Mouse (Mus musculus): Measurements from ENCODE around the gene Tmem44. TPM values are rescaled to one million over a fixed set of nuclear protein-coding genes. Genes with fewer than 3 reads are reported as not detected.

The Tmem44 gene
- polyA plus RNA-seq, 1 experiment from 2014 or later, result 1.5 TPM

- H3K27ac ChIP-seq, result no peak overlapping the region
- no peak overlapping the region for H3K9ac ChIP-seq
- WGBS (ENCODE audit: insufficient replicate concordance), result 67% methylated on average over 2 of the region's 2 CpGs
- ATAC-seq, result no peak
- no peak overlapping the region for H3K4me2 ChIP-seq
- no peaks in the 10 kb centered on the region for H3K4me1 ChIP-seq
- H3K27me3 ChIP-seq (replicated peaks), result peaks cover 34% of the 10 kb centered on the region
- H3K9me3 ChIP-seq (replicated peaks), result no peaks in the 10 kb centered on the region
- H3K36me3 ChIP-seq, result no peaks in the 10 kb centered on the region
- no peak overlapping the region for H3K4me3 ChIP-seq
Measured at GRCm38 (mm10) chr16:30527889-30528288, 22.8 kb downstream of the Tmem44 start.

GRCm38 (mm10) chr16:30525756-30526155 lies 24.9 kb downstream of the Tmem44 start:
- 68% methylated on average over 14 of the region's 14 CpGs for WGBS (ENCODE audit: insufficient replicate concordance)

GRCm38 (mm10) chr16:30524481-30524880 lies 26.2 kb downstream of the Tmem44 start:
- Histone ChIP-seq H3K4me1 (0 out of 2 replicates have a peak, but pooled peaks cover 3% of the 10 kb centered on the region), H3K36me3 (no peaks in the 10 kb centered on the region), H3K27me3 (replicated peaks) (peaks cover 7% of the 10 kb centered on the region), H3K9ac (no peak overlapping the region), H3K9me3 (replicated peaks) (no peaks in the 10 kb centered on the region), H3K4me2 (no peak overlapping the region), H3K4me3 (no peak overlapping the region), H3K27ac (no peak overlapping the region)
- 77% methylated on average over 6 of the region's 6 CpGs for WGBS (ENCODE audit: insufficient replicate concordance)
- ATAC-seq, result no peak

More at GRCm38 (mm10) chr16:30525756-30526155, 24.9 kb downstream of the Tmem44 start:
- Histone ChIP-seq H3K4me1 (no peaks in the 10 kb centered on the region), H3K27ac (no peak overlapping the region), H3K27me3 (replicated peaks) (peaks cover 14% of the 10 kb centered on the region), H3K9me3 (replicated peaks) (no peaks in the 10 kb centered on the region), H3K4me2 (no peak overlapping the region), H3K36me3 (no peaks in the 10 kb centered on the region), H3K4me3 (no peak overlapping the region), H3K9ac (no peak overlapping the region)
- no peak for ATAC-seq

- Histone ChIP-seq H3K36me3 (no peaks in the 10 kb centered on the region), H3K4me2 (no peak overlapping the region), H3K4me3 (no peak overlapping the region), H3K27ac (no peak overlapping the region), H3K4me1 (peaks cover 9% of the 10 kb centered on the region), H3K27me3 (replicated peaks) (peaks cover 7% of the 10 kb centered on the region; the same call in 1 of the 2 replicates), H3K9me3 (replicated peaks) (no peaks in the 10 kb centered on the region), H3K9ac (no peak overlapping the region)
- ATAC-seq, result no peak
- WGBS (ENCODE audit: insufficient replicate concordance), result 66% methylated on average over 10 of the region's 10 CpGs
Measured at GRCm38 (mm10) chr16:30522253-30522940, 28.2 kb downstream of the Tmem44 start.

GRCm38 (mm10) chr16:30521147-30521546 lies 29.5 kb downstream of the Tmem44 start:
- no peak for ATAC-seq
- Histone ChIP-seq H3K9me3 (replicated peaks) (no peaks in the 10 kb centered on the region), H3K9ac (no peak overlapping the region), H3K27me3 (replicated peaks) (peaks cover 12% of the 10 kb centered on the region; the same call in 1 of the 2 replicates), H3K4me1 (peaks cover 9% of the 10 kb centered on the region), H3K27ac (no peak overlapping the region), H3K36me3 (no peaks in the 10 kb centered on the region), H3K4me3 (no peak overlapping the region), H3K4me2 (no peak overlapping the region)
- 54% methylated on average over 3 of the region's 3 CpGs for WGBS (ENCODE audit: insufficient replicate concordance)

GRCm38 (mm10) chr16:30520361-30520823 lies 30.2 kb downstream of the Tmem44 start:
- Histone ChIP-seq H3K4me3 (peak overlapping the region; percentile 28), H3K9me3 (replicated peaks) (peaks cover 3% of the 10 kb centered on the region), H3K4me2 (peak overlapping the region; percentile 51), H3K4me1 (peaks cover 9% of the 10 kb centered on the region), H3K27me3 (replicated peaks) (peaks cover 12% of the 10 kb centered on the region; the same call in 1 of the 2 replicates), H3K27ac (no peak overlapping the region), H3K9ac (no peak overlapping the region), H3K36me3 (no peaks in the 10 kb centered on the region)
- 22% methylated on average over 9 of the region's 9 CpGs for WGBS (ENCODE audit: insufficient replicate concordance)
- ATAC-seq, result no peak

- Histone ChIP-seq H3K36me3 (no peaks in the 10 kb centered on the region), H3K9ac (no peak overlapping the region), H3K4me2 (no peak overlapping the region), H3K4me3 (no peak overlapping the region), H3K4me1 (peaks cover 16% of the 10 kb centered on the region), H3K27me3 (replicated peaks) (peaks cover 17% of the 10 kb centered on the region), H3K9me3 (replicated peaks) (peaks cover 6% of the 10 kb centered on the region), H3K27ac (no peak overlapping the region)
- no peak for ATAC-seq
- 74% methylated on average over 9 of the region's 9 CpGs for WGBS (ENCODE audit: insufficient replicate concordance)
Measured at GRCm38 (mm10) chr16:30518635-30519034, 32.0 kb downstream of the Tmem44 start.

- no peak for ATAC-seq
- H3K9ac ChIP-seq, result no peak overlapping the region
- no peak overlapping the region for H3K4me3 ChIP-seq
- no peaks in the 10 kb centered on the region for H3K36me3 ChIP-seq
- WGBS (ENCODE audit: insufficient replicate concordance), result 49% methylated on average over 11 of the region's 11 CpGs
- H3K4me2 ChIP-seq, result no peak overlapping the region
- peaks cover 6% of the 10 kb centered on the region for H3K9me3 ChIP-seq (replicated peaks)
- H3K4me1 ChIP-seq, result peaks cover 19% of the 10 kb centered on the region
- H3K27me3 ChIP-seq (replicated peaks), result peaks cover 17% of the 10 kb centered on the region
- no peak overlapping the region for H3K27ac ChIP-seq
Measured at GRCm38 (mm10) chr16:30517666-30518283, 32.9 kb downstream of the Tmem44 start.

GRCm38 (mm10) chr16:30516993-30517392 lies 33.6 kb downstream of the Tmem44 start:
- peaks cover 26% of the 10 kb centered on the region for H3K4me1 ChIP-seq
- H3K9me3 ChIP-seq (replicated peaks), result peaks cover 6% of the 10 kb centered on the region
- no peak overlapping the region for H3K4me3 ChIP-seq
- 84% methylated on average over 9 of the region's 9 CpGs for WGBS (ENCODE audit: insufficient replicate concordance)
- H3K27me3 ChIP-seq (replicated peaks), result peaks cover 17% of the 10 kb centered on the region
- no peaks in the 10 kb centered on the region for H3K36me3 ChIP-seq
- no peak overlapping the region for H3K4me2 ChIP-seq
- H3K27ac ChIP-seq, result no peak overlapping the region
- no peak for ATAC-seq
- H3K9ac ChIP-seq, result no peak overlapping the region

- H3K36me3 ChIP-seq, result no peaks in the 10 kb centered on the region
- WGBS (ENCODE audit: insufficient replicate concordance), result 55% methylated on average over 12 of the region's 12 CpGs
- H3K27me3 ChIP-seq (replicated peaks), result peaks cover 17% of the 10 kb centered on the region
- no peak overlapping the region for H3K4me2 ChIP-seq
- H3K9me3 ChIP-seq (replicated peaks), result peaks cover 6% of the 10 kb centered on the region
- no peak overlapping the region for H3K9ac ChIP-seq
- no peak for ATAC-seq
- peaks cover 37% of the 10 kb centered on the region for H3K4me1 ChIP-seq
- no peak overlapping the region for H3K27ac ChIP-seq
- H3K4me3 ChIP-seq, result no peak overlapping the region
Measured at GRCm38 (mm10) chr16:30515418-30515817, 35.2 kb downstream of the Tmem44 start.

GRCm38 (mm10) chr16:30513050-30514024 lies 37.3 kb downstream of the Tmem44 start:
- 77% methylated on average over 20 of the region's 20 CpGs for WGBS (ENCODE audit: insufficient replicate concordance)
- Histone ChIP-seq H3K9me3 (replicated peaks) (peaks cover 6% of the 10 kb centered on the region), H3K4me1 (peaks cover 49% of the 10 kb centered on the region), H3K36me3 (no peaks in the 10 kb centered on the region), H3K4me2 (no peak overlapping the region), H3K4me3 (no peak overlapping the region), H3K27ac (peak overlapping the region; percentile 88; the same call in 1 of the 2 replicates), H3K27me3 (replicated peaks) (peaks cover 22% of the 10 kb centered on the region), H3K9ac (no peak overlapping the region)
- no peak for ATAC-seq

Data from liver, embryonic 12.5 days (tissue).